Mouse (Mus musculus) brain, embryonic 18.5 days (tissue): ENCODE results near the gene Olfr1167.
"Not testable (repeated sequence)": the region's sequence is repeated elsewhere in the genome, so short reads cannot be mapped to it uniquely, and the experiment has no call there.

Experiments used
- DNase-seq: peaks from one replicate; pipeline ENCODE4 v3.0.0-alpha.2; 2012; ENCODE audit warnings: low read depth, low spot score

Olfr1167 gene

DNA sequence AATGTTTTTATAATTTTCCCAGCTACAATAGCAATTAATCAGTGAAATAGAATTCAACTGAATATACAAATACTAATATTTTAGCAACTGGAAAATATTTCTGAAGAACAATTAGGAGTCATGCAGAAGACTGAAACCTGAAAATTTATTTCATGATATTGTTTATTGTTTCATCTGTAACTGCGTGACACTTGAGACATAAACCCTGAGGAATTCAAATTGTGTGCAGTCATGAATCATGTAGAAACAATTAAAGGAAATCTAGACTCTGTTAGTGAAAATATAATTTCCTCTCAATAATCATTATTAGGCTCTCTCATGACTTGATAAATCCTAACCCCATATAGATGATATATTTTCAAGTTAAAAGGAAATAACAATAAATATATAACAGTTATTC lies at the start of gene Olfr1167:
Olfr1167 (minus strand) TSS at position 101 of the 400 bp plus-strand sequence.
- DNase-seq = not testable (repeated sequence)

- no peak for DNase-seq
Observed at GRCm38 (mm10) chr2:88181580-88181979, 26.6 kb upstream of the Olfr1167 start, which contains the start of gene Olfr1168. Olfr1168 (plus strand) TSS chr2:88181880.

GRCm38 (mm10) chr2:88128172-88128571 lies 26.8 kb downstream of the Olfr1167 start, which contains the start of gene Olfr1166:
Olfr1166 (minus strand) TSS chr2:88128272.
- DNase-seq = no peak
